Mouse (Mus musculus) CD8-positive naive resting alpha-beta T cell, adult 2 months (primary cell): ENCODE data around the gene Gm2004.
"Not testable (repeated sequence)": the region's sequence is repeated elsewhere in the genome, so short reads cannot be mapped to it uniquely, and the experiment has no call there.

Experiments used
- DNase-seq, 2 experiments: peaks; one replicate each; pipeline ENCODE4 v3.0.0; 2022; ENCODE audit warnings: low read depth in 2 of 2, low spot score in 2 of 2

Gm2004 gene

GRCm38 (mm10) chr2:176149725-176150124 is at the start of gene Gm2004:
TSS of gene Gm2004 (minus strand) at chr2:176149825.
- DNase-seq, result not testable (repeated sequence)
